Mouse (Mus musculus) hindbrain, embryonic 15.5 days (tissue): Measurements from ENCODE around the gene Pdp2. TPM values are rescaled to one million over a fixed set of nuclear protein-coding genes. Genes with fewer than 3 reads are reported as not detected.

Source experiments
- ATAC-seq: fragments of 200-750 bp; cut with Nextera tagmentation; 2 replicates; pipeline ENCODE4 v1.8.0; 2017; ENCODE audit warnings: low read depth, moderate number of reproducible peaks, moderate TSS enrichment; ENCODE audit not compliant: low FRiP score
- H3K27ac ChIP-seq: fragments of 300-500 bp; sonication (generic); replicated peaks from 2 replicates; pipeline ENCODE4 v1.5.1; 2015; ENCODE audit warnings: mild to moderate bottlenecking, inconsistent platforms
- H3K27me3 ChIP-seq: fragments of 300-500 bp; sonication (generic); 2 replicates; pipeline ENCODE4 v1.6.1; 2015; ENCODE audit warnings: control low read depth, inconsistent platforms
- H3K36me3 ChIP-seq: fragments of 300-500 bp; sonication (generic); 2 replicates; pipeline ENCODE4 v1.6.1; 2015; ENCODE audit warnings: control low read depth, inconsistent platforms
- H3K4me1 ChIP-seq: fragments of 300-500 bp; sonication (generic); replicated peaks from 2 replicates; pipeline ENCODE4 v1.6.1; 2015; ENCODE audit warnings: control low read depth, inconsistent platforms
- H3K4me2 ChIP-seq: fragments of 300-500 bp; sonication (generic); 2 replicates; pipeline ENCODE4 v1.6.1; 2015; ENCODE audit warnings: moderate library complexity, mild to moderate bottlenecking, inconsistent platforms
- H3K4me3 ChIP-seq: fragments of 300-500 bp; sonication (generic); 2 replicates; pipeline ENCODE4 v1.5.1; 2015; ENCODE audit warnings: mild to moderate bottlenecking, inconsistent platforms
- H3K9ac ChIP-seq: fragments of 300-500 bp; sonication (generic); 2 replicates; pipeline ENCODE4 v1.6.1; 2015; ENCODE audit warnings: inconsistent platforms
- H3K9me3 ChIP-seq: fragments of 300-500 bp; sonication (generic); 2 replicates; pipeline ENCODE4 v1.6.1; 2016; ENCODE audit warnings: control low read depth, inconsistent platforms
- WGBS: fragments of 180-500 bp; shearing (Covaris S2); methylation state at CpG from one replicate; pipeline ENCODE4 v1.1.7; 2015; 5-methylcytosine and 5-hydroxymethylcytosine counted together
- polyA plus RNA-seq: library from polyadenylated mRNA; unstranded; fragments of >200 nt; fragmentation: Nextera tagmentation; extraction: Ambion mirVana; gene quantifications from 2 replicates; pipeline ENCODE4 v1.2.1, GENCODE M21; 2015

Gene Pdp2
- 17.9 and 20.6 TPM in 2 replicates for polyA plus RNA-seq

DNA sequence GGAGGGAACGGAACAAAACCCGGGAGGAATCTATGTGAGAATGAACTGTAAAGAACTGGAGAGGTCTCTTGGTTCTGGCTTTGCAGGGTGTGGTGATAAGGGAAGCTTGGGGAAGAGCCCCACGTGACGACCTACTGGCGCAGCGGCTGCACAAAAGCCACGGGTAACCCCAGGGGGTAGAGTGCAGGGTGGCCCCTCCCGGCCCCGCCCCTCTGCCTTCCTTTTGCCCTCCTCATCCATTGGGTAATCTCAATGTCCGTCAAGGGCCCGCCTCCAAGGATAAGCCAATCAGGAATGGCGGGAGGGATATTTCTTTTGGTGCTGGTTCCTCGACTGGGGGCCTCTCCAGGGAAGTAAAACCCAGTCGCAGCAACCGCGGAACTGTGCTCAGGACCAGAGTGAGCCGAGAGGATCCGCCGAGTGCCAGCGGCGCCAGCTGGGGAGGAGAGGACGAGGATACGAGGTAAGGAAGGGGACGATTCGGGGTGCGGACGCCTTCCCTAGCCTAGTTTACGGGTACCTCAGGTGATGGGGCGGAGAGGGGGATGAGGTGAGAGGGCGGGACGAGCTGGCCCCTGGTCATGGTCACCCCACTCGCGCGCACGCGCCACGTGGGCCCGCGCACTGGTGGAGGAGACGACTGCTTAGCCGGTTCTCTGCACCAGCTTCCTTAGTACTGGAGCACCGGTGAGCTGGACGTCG lies at the start of gene Pdp2:
Pdp2 (plus strand) TSS at position 319 of the 702 bp plus-strand sequence.
- no peaks in the 10 kb centered on the region for H3K9me3 ChIP-seq
- H3K4me3 ChIP-seq, result peak within 1 kb of the TSS; percentile 72
- peaks cover 15% of the 10 kb centered on the region for H3K36me3 ChIP-seq
- peak within 1 kb of the TSS; percentile 62 for H3K4me2 ChIP-seq
- peak; percentile 98 for ATAC-seq
- peak within 1 kb of the TSS; percentile 90 for H3K27ac ChIP-seq
- peaks cover 16% of the 10 kb centered on the region for H3K4me1 ChIP-seq
- WGBS, result under 1% methylated on average over 44 of the region's 44 CpGs
- no peaks in the 10 kb centered on the region for H3K27me3 ChIP-seq
- H3K9ac ChIP-seq, result peak within 1 kb of the TSS; percentile 66

DNA sequence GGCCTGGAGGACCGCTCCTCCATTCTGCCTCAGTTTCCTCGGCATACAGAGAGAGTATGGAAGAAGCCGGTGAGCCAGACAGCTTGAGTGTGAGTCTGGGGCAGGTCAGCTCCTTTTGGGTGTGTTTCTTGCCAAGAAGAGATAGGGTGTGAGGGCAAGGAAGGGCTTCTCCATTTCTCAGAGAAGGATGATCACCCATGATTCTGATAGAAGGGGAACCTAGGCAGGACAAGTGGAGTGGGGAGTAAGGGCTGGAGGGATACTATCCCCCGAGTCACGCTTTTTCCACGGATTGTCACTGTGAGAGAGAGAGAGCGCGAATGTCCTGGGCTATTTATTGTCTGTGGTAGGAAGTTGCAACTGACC lies 49.8 kb upstream of the Pdp2 start:
- no peak for ATAC-seq
- Histone ChIP-seq H3K27ac (no peak overlapping the region), H3K9ac (peak overlapping the region; percentile 43), H3K4me2 (peak overlapping the region; percentile 97), H3K4me1 (peaks cover 20% of the 10 kb centered on the region), H3K9me3 (no peaks in the 10 kb centered on the region), H3K27me3 (peaks cover 63% of the 10 kb centered on the region), H3K36me3 (no peaks in the 10 kb centered on the region), H3K4me3 (peak overlapping the region; percentile 49)
- WGBS, result 13% methylated on average over 8 of the region's 8 CpGs

DNA sequence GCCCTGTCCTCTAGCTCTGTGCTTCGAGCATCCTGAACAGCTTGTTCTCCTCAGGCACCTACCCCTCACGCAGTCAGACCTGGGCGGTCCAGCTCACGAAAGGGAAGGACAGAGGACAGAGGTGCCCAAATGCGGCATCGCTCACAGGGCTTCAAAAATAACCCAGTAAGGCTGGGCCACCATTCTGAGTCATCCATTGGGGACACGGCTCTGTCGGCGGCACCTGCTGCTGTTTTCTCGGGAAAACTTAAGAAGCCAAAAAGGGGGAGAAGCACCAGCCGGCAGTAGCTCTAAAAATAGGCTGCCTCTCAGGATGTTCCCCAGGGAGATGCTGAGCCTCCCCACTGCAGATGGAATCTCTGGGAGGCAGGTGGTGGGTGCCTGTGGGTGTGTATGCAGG lies 49.1 kb upstream of the Pdp2 start:
- no peak overlapping the region for H3K9ac ChIP-seq
- ATAC-seq, result no peak
- 11% methylated on average over 11 of the region's 11 CpGs for WGBS
- no peaks in the 10 kb centered on the region for H3K9me3 ChIP-seq
- peaks cover 61% of the 10 kb centered on the region for H3K27me3 ChIP-seq
- H3K4me2 ChIP-seq, result peak overlapping the region; percentile 97
- no peaks in the 10 kb centered on the region for H3K36me3 ChIP-seq
- H3K27ac ChIP-seq, result no peak overlapping the region
- no peak overlapping the region for H3K4me3 ChIP-seq
- H3K4me1 ChIP-seq, result peaks cover 20% of the 10 kb centered on the region

DNA sequence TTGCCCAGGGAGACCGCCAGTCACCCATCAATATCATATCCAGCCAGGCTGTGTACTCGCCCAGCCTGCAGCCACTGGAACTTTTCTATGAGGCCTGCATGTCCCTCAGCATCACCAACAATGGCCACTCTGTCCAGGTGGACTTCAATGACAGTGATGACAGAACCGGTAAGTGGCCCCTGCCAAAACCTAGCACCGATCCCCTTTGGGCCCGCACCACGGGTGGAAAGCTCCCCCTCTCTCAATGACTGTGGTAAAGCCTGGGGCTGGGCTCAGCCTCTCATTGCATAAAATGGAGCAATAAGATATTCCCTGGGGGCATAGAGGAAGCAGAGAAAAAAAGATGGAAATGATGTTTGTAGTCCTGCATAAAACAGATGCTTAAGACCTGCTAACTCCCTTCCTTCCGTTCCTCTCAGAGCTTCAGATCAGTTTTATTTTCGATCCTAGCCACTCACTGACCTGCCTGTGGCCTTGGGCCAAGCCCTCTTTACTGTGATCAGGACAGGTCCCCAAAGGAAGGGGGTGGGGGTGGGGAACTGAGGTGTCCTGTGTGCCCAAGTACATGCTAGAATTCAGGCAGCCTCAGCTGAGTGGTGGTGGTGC lies 47.7 kb upstream of the Pdp2 start:
- WGBS, result 83% methylated on average over 8 of the region's 8 CpGs
- no peak overlapping the region for H3K9ac ChIP-seq
- H3K27me3 ChIP-seq, result peaks cover 55% of the 10 kb centered on the region
- no peak overlapping the region for H3K4me3 ChIP-seq
- H3K9me3 ChIP-seq, result no peaks in the 10 kb centered on the region
- no peak overlapping the region for H3K4me2 ChIP-seq
- no peaks in the 10 kb centered on the region for H3K36me3 ChIP-seq
- no peak for ATAC-seq
- no peak overlapping the region for H3K27ac ChIP-seq
- H3K4me1 ChIP-seq, result peaks cover 20% of the 10 kb centered on the region

DNA sequence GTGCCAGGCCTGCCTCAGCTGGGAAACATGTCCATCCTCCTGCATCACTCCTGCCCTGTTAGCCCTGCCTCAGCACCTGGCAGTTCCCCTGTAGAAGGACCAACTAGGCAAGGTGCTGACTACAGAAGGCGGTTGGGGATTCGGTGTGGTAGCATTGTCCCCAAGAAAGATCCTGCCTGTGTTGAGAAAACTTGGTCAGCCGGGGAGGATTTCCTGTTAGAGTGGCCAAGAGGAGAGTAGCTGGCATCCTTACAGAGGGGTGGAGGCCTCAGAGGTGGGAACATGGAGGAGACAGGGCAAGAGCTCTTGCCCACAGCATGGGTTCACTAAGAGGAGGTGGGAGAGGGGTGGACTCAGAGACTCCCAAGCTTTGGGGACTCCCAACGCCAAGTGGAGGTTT lies 36.1 kb upstream of the Pdp2 start:
- no peaks in the 10 kb centered on the region for H3K4me1 ChIP-seq
- no peak overlapping the region for H3K27ac ChIP-seq
- 75% methylated on average over 4 of the region's 4 CpGs for WGBS
- no peaks in the 10 kb centered on the region for H3K9me3 ChIP-seq
- H3K4me2 ChIP-seq, result no peak overlapping the region
- H3K36me3 ChIP-seq, result no peaks in the 10 kb centered on the region
- ATAC-seq, result no peak
- H3K27me3 ChIP-seq, result no peaks in the 10 kb centered on the region
- H3K9ac ChIP-seq, result no peak overlapping the region
- H3K4me3 ChIP-seq, result no peak overlapping the region

DNA sequence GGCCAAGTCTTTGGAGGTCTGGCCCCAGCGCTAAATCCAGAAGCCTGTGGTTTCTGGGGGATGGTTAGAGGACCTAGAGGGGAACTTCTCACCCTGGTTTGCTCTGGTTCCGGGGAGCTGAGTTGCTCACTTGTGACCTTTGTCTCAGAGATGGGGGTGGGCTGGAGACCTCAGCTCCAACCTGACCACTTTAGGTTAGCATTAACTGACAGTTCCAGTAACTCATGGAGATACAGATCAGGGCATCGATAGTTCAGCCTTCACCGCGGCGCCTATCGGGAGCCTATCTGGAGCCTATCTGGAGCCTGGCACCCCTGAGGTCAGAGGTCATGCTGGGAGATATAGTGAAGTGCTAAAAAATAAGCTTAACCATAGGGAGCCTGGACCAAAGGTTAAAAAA lies 34.0 kb upstream of the Pdp2 start:
- Histone ChIP-seq H3K36me3 (no peaks in the 10 kb centered on the region), H3K4me2 (no peak overlapping the region), H3K9ac (no peak overlapping the region), H3K4me3 (no peak overlapping the region), H3K27ac (no peak overlapping the region), H3K9me3 (no peaks in the 10 kb centered on the region), H3K4me1 (no peaks in the 10 kb centered on the region), H3K27me3 (no peaks in the 10 kb centered on the region)
- ATAC-seq, result no peak
- 91% methylated on average over 7 of the region's 7 CpGs for WGBS

DNA sequence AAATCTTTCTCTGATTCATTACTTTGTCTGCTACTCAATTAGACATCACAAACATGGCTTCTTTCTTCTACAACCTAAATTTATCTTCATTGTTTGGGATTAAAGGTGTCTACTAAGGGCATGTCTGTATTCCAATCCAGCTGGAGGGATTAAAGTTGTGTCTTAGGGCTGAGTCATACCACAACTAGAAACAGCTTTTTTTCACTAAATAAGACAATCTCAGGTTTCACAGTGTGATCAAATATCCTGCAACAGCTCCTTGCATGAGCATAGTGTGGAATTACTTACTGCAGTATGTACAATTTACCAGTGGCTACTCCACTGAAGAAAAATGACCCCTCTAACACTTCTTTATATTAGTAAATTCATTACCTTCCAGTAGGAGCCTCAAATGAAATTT lies 30.5 kb upstream of the Pdp2 start:
- H3K4me2 ChIP-seq, result no peak overlapping the region
- H3K9ac ChIP-seq, result no peak overlapping the region
- no peak overlapping the region for H3K27ac ChIP-seq
- no peak for ATAC-seq
- no peaks in the 10 kb centered on the region for H3K36me3 ChIP-seq
- no peaks in the 10 kb centered on the region for H3K4me1 ChIP-seq
- H3K4me3 ChIP-seq, result no peak overlapping the region
- H3K27me3 ChIP-seq, result no peaks in the 10 kb centered on the region
- no peaks in the 10 kb centered on the region for H3K9me3 ChIP-seq

DNA sequence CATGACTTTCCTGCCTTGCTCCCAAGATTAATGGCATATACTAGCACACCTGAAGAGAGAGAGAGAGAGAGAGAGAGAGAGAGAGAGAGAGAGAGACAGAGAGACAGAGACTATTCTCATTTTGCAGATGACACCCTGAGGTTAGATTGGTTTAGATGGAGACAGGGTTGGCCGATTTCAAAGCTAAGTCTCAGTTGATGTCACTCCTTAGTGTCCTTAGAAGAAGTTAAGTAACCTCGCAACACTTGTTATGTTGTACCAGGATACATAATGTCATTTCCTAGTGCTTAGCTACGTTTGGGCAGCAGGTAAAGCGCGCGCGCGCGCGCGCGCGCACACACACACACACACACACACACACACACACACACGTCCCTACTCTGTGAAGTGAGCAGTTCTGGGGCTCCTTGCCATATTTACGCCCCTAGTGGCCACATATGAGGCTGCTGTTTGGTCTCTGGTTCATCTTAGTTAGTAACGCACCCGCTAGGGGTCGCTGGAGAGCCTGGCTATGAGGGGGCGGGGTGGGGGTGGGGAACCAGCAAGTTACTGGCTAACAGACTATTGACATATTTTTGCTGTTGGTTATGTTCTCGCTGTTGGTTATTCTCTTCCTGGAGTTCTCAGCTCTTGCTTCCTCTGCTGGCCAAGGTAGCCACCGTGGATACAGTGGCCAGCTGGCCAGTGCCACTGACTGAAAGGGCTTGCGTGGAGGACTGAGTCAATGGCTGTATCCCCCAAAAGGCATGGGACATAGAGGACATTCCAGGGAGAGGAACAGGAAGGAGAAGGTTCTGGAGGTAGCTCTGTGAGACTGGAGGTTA lies 26.4 kb upstream of the Pdp2 start:
- 22% methylated on average over 22 of the region's 22 CpGs for WGBS
- H3K4me2 ChIP-seq, result peak overlapping the region; percentile 39

DNA sequence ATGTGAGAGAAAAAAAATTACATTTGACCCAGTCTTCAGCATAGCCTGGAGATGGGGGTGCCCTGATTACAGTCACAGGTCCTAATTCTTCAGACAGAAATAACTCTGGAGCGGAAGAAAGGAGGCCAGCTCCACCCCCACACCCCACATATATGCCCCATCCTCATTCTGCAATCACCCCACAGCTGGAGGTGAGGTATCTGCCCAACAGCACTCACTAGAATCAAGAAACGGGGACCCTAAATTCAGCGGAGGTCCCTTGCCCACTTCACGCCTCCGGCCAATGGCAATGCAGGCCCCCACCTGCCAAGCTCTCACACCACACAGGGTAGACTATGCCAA lies 25.8 kb upstream of the Pdp2 start:
- H3K9me3 ChIP-seq, result no peaks in the 10 kb centered on the region
- peak; percentile 11; the same call in 1 of the 2 replicates for ATAC-seq
- H3K4me2 ChIP-seq, result no peak overlapping the region
- no peaks in the 10 kb centered on the region for H3K27me3 ChIP-seq
- H3K36me3 ChIP-seq, result no peaks in the 10 kb centered on the region
- H3K4me1 ChIP-seq, result no peaks in the 10 kb centered on the region
- 86% methylated on average over 5 of the region's 5 CpGs for WGBS
- no peak overlapping the region for H3K27ac ChIP-seq
- H3K4me3 ChIP-seq, result no peak overlapping the region
- no peak overlapping the region for H3K9ac ChIP-seq

More for the DNA sequence above, 26.4 kb upstream of the Pdp2 start:
- Histone ChIP-seq H3K4me1 (no peaks in the 10 kb centered on the region), H3K27ac (no peak overlapping the region), H3K27me3 (no peaks in the 10 kb centered on the region), H3K36me3 (no peaks in the 10 kb centered on the region), H3K9ac (no peak overlapping the region), H3K4me3 (no peak overlapping the region), H3K9me3 (no peaks in the 10 kb centered on the region)
- peak; percentile 83 for ATAC-seq

DNA sequence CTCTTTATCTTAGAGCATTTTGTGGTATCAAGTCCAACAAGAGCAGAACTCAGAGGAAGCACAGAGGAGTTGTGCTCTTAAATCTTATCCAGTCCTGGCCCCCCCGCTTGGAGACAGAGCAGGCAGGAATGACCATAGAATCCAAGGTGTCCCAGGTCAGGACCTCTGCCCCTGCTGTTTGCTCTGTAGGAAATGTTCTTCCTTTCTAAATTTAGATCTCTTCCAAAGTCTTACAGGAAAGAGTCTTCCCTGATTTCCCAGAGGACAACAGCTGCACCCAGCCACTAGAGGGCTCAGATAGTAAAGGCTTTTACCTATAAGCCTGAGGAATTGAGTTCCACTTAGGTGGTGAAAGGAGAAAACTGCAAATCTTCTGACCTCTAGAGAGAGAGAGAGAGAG lies 21.7 kb upstream of the Pdp2 start:
- no peaks in the 10 kb centered on the region for H3K36me3 ChIP-seq
- peaks cover 5% of the 10 kb centered on the region; the same call in 1 of the 2 replicates for H3K4me1 ChIP-seq
- no peaks in the 10 kb centered on the region for H3K27me3 ChIP-seq
- ATAC-seq, result no peak
- 59% methylated on average over 1 of the region's 1 CpGs for WGBS
- H3K9ac ChIP-seq, result no peak overlapping the region
- H3K9me3 ChIP-seq, result no peaks in the 10 kb centered on the region
- no peak overlapping the region for H3K27ac ChIP-seq
- H3K4me2 ChIP-seq, result no peak overlapping the region
- no peak overlapping the region for H3K4me3 ChIP-seq

DNA sequence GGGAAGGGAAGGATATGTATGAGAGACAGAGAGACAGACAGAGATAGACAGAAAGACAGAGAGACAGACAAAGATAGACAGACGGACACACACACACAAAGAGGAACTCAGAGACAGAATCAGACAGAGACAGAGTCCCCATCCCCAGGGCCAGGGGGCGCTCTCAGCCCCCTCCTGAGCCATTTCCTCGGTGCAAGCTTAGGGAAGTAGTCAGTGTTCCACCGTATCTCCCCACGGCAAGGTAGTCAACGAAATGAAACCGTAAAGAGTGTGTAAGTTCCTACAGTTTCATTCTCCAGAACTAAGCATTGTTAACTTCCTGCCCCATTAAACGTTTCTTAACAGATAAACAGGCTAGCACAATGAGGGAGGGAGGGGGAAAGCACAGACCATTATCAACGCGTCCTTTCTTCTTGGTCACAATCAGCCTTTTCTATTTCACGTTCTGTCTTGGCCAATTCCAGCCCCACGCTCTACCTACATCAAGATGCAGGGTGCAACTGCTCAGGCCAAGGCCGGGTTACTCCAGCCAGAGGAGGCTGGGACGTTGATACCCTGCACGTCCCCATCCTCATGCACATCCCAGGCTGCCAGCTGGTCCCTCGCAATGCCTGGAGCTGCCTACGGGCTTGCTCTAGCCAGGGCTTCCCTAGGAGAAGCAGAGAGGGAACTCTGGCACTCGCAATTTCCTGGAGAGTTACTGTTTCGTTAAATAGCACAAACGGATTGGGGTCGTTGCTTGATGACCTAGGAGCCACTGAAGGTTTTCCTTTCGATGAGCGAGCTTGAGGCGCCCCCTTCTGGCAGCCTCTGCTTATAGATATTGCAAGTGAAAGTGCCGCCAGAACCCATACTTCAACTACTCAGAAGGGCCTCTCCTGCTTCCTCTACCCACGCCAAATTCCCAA lies 20.6 kb upstream of the Pdp2 start:
- no peak overlapping the region for H3K27ac ChIP-seq
- H3K27me3 ChIP-seq, result no peaks in the 10 kb centered on the region
- no peaks in the 10 kb centered on the region for H3K9me3 ChIP-seq
- peaks cover 5% of the 10 kb centered on the region; the same call in 1 of the 2 replicates for H3K4me1 ChIP-seq
- peak; percentile 77 for ATAC-seq
- peak overlapping the region; percentile 84 for H3K4me2 ChIP-seq
- peak overlapping the region; percentile 47 for H3K9ac ChIP-seq
- 6% methylated on average over 26 of the region's 26 CpGs for WGBS
- H3K36me3 ChIP-seq, result no peaks in the 10 kb centered on the region
- H3K4me3 ChIP-seq, result peak overlapping the region; percentile 42
